Mouse (Mus musculus): ENCODE measurements at regions not wholly inside any gene's neighbourhood (a gene's known extent, or its start where the extent isn't known, plus 50 kb on each side); places are given as distances from the start of the nearest gene placed in this dataset.

DNA sequence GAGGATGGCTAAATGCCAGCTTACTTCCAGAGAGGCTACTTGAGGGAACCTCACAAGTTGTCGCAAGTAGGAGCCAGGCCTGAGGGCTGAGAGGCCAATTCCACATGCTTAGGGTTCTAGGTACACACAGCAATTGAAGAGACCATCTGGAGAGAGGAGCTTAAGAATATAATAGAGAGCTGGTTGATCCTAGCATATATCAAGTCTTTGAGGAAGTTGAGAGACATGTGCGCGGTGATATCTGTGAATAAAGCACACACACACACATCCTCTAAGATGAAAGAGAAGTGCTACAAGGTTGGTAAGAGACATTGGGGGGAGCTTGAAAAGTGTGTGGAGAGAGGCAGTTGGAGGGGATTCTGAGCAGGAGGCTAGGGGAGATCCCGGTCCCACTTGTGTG is 189.5 kb downstream of the Zfp462 start:
- DNase-seq (ENCODE audit: low read depth) = no peak

GRCm38 (mm10) chr4:55134791-55135190 is 189.9 kb downstream of the Zfp462 start:
- no peak for DNase-seq (ENCODE audit: low read depth)

- no peak for DNase-seq (ENCODE audit: low read depth)
Observed at GRCm38 (mm10) chr4:55136283-55136682, 191.4 kb downstream of the Zfp462 start.

- no peak for DNase-seq (ENCODE audit: low read depth)
Observed at GRCm38 (mm10) chr4:55137781-55138394, 193.0 kb downstream of the Zfp462 start.

DNA sequence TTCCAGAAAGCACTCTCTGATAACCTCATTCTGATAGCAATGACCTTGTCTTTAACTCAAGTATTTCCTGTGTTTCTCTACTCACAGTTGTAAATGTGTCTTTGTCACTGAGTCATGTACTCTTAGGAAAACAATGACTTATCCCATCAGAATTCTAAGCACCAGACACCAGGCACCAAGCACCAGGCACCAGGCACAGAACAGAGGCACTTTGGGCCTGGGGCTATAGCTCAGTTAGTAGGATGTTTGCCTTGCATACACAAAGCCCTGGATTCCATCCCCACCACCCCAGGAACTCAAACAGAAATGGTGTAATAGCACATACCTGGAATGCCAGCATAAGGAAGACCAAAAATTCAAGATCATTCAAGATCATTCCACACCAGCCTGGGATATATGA is 196.5 kb downstream of the Zfp462 start:
- no peak for DNase-seq (ENCODE audit: low read depth)

- no peak for DNase-seq (ENCODE audit: low read depth)
Observed at GRCm38 (mm10) chr4:55141923-55142732, 197.3 kb downstream of the Zfp462 start.

GRCm38 (mm10) chr4:55143400-55143799 is 198.6 kb downstream of the Zfp462 start:
- no peak for DNase-seq (ENCODE audit: low read depth)

GRCm38 (mm10) chr4:55144995-55145394 is 200.1 kb downstream of the Zfp462 start:
- no peak for DNase-seq (ENCODE audit: low read depth)

DNA sequence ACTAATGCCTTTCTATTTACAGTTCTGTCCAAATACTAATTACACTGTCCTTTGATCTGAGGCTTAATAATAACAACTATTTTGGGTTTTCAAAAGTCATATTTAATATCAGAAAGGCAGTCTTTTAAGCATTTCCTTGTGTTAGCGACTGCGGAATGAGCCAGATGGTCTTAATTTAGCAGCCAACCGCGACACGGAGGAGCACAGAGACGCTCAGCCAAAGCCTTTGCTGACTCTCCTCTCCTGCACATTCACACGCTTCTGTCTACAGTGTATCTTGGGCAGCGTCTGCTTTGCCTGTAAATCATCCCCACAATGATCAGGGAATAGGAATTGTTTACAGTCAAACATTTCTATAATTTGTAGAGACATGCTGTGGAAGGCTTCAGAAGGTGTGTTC is 201.1 kb downstream of the Zfp462 start:
- DNase-seq (ENCODE audit: low read depth) = no peak

- DNase-seq (ENCODE audit: low read depth) = no peak
Observed at GRCm38 (mm10) chr4:55148380-55148779, 201.5 kb upstream of the Rad23b start.

- DNase-seq (ENCODE audit: low read depth) = no peak
Observed at GRCm38 (mm10) chr4:55154556-55154955, 195.3 kb upstream of the Rad23b start.

DNA sequence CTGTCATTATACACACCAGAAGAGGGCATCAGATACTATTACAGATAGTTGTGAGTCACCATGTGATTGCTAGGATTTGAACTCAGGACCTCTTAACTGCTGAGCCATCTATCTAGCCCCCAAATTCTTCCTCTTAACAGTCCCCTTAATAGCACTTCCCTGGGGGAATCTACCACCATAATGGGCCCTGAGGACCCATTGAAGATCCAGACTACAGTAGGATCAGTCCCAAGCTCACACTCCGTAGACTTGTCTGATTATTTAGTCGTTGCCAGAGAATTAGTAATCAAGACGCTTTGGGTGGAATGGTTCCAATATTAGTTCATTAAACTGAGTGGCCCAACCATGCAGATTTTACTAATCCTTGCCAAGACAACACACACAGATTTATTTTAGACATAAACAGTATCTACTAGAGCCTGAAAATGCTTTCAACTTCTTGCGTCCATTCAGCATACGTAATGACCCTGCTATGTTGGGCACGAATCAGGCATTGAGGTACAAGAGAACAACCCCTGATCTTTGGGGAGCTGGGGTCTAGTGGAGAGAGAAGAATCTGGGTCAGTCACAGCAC is 191.6 kb upstream of the Rad23b start:
- DNase-seq (ENCODE audit: low read depth) = no peak

- no peak for DNase-seq (ENCODE audit: low read depth)
Observed at GRCm38 (mm10) chr4:55166266-55166665, 183.6 kb upstream of the Rad23b start.

DNA sequence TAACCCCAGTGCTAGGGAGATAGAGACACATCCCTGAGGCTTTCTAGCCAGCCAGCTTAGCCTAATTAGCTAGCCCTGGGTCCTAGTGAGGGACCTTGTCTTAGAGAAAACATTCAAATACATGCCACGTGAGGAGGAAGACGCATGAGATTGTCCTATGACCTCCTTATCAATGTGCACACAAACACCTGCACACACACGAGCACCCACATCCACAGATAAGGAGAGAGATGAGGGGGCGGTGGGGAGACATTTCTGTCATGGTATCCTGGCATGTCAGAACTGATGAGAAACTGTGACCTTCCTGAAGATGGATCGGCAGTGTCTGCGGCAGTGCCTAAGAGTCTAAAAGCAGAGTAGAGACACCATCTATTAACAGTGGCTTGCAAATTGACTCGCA is 180.8 kb upstream of the Rad23b start:
- DNase-seq (ENCODE audit: low read depth) = no peak

- no peak for DNase-seq (ENCODE audit: low read depth)
Observed at GRCm38 (mm10) chr4:55172334-55172891, 177.4 kb upstream of the Rad23b start.

- DNase-seq (ENCODE audit: low read depth) = no peak
Observed at GRCm38 (mm10) chr4:55176026-55176425, 173.8 kb upstream of the Rad23b start.

GRCm38 (mm10) chr4:55179456-55179855 is 170.4 kb upstream of the Rad23b start:
- no peak for DNase-seq (ENCODE audit: low read depth)

DNA sequence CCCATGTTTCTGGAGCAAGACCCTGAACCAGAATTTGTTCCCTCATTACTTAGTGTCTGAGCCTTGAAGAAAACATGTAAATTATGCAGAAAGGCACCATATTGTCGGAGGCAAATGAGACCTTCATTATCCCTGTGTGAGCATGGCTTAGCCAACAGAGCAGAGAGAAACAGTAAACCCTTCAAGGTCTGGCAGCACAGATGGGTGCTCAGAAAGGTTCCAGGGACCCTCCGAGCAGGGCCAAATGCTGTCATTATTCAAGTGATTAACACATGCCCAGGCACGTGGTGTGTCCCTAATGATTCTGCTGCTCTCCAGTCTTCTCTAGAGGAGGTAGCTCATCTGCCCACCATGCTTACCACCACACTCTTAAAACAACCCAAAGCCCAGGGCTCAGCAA is 166.3 kb upstream of the Rad23b start:
- DNase-seq (ENCODE audit: low read depth) = no peak

DNA sequence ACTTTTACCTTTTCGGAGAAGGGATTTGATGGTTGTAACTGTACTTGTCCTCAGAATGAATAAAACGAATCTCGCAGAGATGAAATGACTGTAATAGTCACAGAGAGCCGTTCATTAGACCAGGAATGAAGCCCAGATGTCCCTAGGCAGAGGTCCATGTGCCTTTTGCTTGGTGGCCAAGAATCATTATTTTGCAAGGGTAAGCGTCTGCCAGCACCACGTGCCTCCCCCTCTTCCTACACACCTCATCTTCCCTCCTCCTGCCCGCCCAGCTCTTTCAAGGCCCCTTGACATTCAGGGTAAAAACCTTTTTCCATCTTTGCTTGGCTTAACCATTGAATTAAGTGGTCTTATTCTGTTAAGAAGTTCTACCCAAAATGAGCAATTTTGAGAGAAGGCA is 161.1 kb upstream of the Rad23b start:
- DNase-seq (ENCODE audit: low read depth) = no peak

DNA sequence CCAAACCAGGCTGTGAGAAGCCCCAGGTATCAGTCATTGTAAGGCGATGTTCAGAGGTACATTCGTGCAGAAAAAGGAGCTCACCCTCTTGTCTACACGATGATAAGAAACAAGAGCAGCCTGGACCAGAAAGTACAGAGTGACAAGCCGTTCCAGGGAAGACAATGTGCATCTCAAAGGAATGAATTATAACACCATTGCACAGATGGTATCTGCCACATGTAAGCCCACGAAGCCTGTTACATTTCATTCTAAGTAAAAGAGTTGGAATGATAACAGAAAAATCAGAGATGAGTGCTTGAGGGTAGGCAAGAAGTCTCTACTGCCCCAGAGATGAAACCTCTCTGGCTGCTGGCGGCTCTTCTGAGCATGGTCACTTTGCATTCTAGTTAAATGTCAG is 159.3 kb upstream of the Rad23b start:
- DNase-seq (ENCODE audit: low read depth) = no peak

GRCm38 (mm10) chr4:55194061-55194460 is 155.8 kb upstream of the Rad23b start:
- no peak for DNase-seq (ENCODE audit: low read depth)

DNA sequence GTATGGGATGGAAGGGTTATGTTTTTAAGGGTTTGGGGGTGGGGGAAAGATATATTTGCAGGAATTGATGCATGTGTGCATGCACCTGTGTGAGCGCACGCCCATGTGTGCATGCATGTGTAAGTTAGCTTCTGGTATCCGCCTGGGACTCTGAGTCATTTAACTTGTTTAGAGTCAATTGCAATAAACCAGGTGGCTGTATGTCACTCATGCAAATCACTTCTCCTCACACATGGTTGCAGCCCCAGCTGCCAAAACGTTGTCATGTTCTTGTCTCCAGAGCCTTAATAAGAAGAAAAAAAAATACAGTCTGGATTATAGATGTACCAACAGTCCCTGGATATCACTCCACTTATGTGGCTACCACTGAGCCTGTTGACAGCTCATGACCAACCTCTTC is 155.3 kb upstream of the Rad23b start:
- DNase-seq (ENCODE audit: low read depth) = no peak
